Mouse (Mus musculus): ENCODE data around the gene Krt15.

The Krt15 gene

GRCm38 (mm10) chr11:100145858-100146560 lies 10.3 kb upstream of the Krt15 start:
- DNase-seq (ENCODE audit: low read depth, low spot score): no peak
- Histone ChIP-seq H3K27me3 (ENCODE audit: control insufficient read depth, insufficient read depth, low read length, poor library complexity, severe bottlenecking) (no peaks in the 10 kb centered on the region; the same call in 1 of the 2 replicates), H3K36me3 (ENCODE audit: control insufficient read depth, insufficient read depth, low read length, poor library complexity, severe bottlenecking) (no peaks in the 10 kb centered on the region)

GRCm38 (mm10) chr11:100145104-100145503 lies 9.4 kb upstream of the Krt15 start:
- Histone ChIP-seq H3K27me3 (ENCODE audit: control insufficient read depth, insufficient read depth, low read length, poor library complexity, severe bottlenecking) (no peaks in the 10 kb centered on the region; the same call in 1 of the 2 replicates), H3K36me3 (ENCODE audit: control insufficient read depth, insufficient read depth, low read length, poor library complexity, severe bottlenecking) (no peaks in the 10 kb centered on the region)
- DNase-seq (ENCODE audit: low read depth, low spot score): no peak

- no peak for DNase-seq (ENCODE audit: low read depth, low spot score)
- no peaks in the 10 kb centered on the region; the same call in 1 of the 2 replicates for H3K27me3 ChIP-seq (ENCODE audit: control insufficient read depth, insufficient read depth, low read length, poor library complexity, severe bottlenecking)
- H3K36me3 ChIP-seq (ENCODE audit: control insufficient read depth, insufficient read depth, low read length, poor library complexity, severe bottlenecking): no peaks in the 10 kb centered on the region
These were observed 5.2 kb upstream of the Krt15 start for GRCm38 (mm10) chr11:100140966-100141365.

GRCm38 (mm10) chr11:100139391-100139790 lies 3.7 kb upstream of the Krt15 start:
- no peaks in the 10 kb centered on the region for H3K27me3 ChIP-seq (ENCODE audit: control insufficient read depth, insufficient read depth, low read length, poor library complexity, severe bottlenecking)
- DNase-seq (ENCODE audit: low read depth, low spot score): no peak
- no peaks in the 10 kb centered on the region for H3K36me3 ChIP-seq (ENCODE audit: control insufficient read depth, insufficient read depth, low read length, poor library complexity, severe bottlenecking)

GRCm38 (mm10) chr11:100138809-100139208 lies 3.1 kb upstream of the Krt15 start:
- no peak for DNase-seq (ENCODE audit: low read depth, low spot score)
- Histone ChIP-seq H3K36me3 (ENCODE audit: control insufficient read depth, insufficient read depth, low read length, poor library complexity, severe bottlenecking) (no peaks in the 10 kb centered on the region), H3K27me3 (ENCODE audit: control insufficient read depth, insufficient read depth, low read length, poor library complexity, severe bottlenecking) (no peaks in the 10 kb centered on the region)

GRCm38 (mm10) chr11:100137693-100138092 lies 2.0 kb upstream of the Krt15 start:
- no peaks in the 10 kb centered on the region for H3K27me3 ChIP-seq (ENCODE audit: control insufficient read depth, insufficient read depth, low read length, poor library complexity, severe bottlenecking)
- no peak for DNase-seq (ENCODE audit: low read depth, low spot score)
- H3K36me3 ChIP-seq (ENCODE audit: control insufficient read depth, insufficient read depth, low read length, poor library complexity, severe bottlenecking): no peaks in the 10 kb centered on the region

GRCm38 (mm10) chr11:100136559-100136958 lies 831 bp upstream of the Krt15 start:
- no peak for DNase-seq (ENCODE audit: low read depth, low spot score)
- H3K27me3 ChIP-seq (ENCODE audit: control insufficient read depth, insufficient read depth, low read length, poor library complexity, severe bottlenecking): no peaks in the 10 kb centered on the region

GRCm38 (mm10) chr11:100124901-100125300 lies 10.8 kb downstream of the Krt15 start:
- Histone ChIP-seq H3K36me3 (ENCODE audit: control insufficient read depth, insufficient read depth, low read length, poor library complexity, severe bottlenecking) (no peaks in the 10 kb centered on the region), H3K27me3 (ENCODE audit: control insufficient read depth, insufficient read depth, low read length, poor library complexity, severe bottlenecking) (no peaks in the 10 kb centered on the region)
- DNase-seq (ENCODE audit: low read depth, low spot score): no peak

More at GRCm38 (mm10) chr11:100136559-100136958, 831 bp upstream of the Krt15 start:
- no peaks in the 10 kb centered on the region for H3K36me3 ChIP-seq (ENCODE audit: control insufficient read depth, insufficient read depth, low read length, poor library complexity, severe bottlenecking)

- H3K36me3 ChIP-seq (ENCODE audit: control insufficient read depth, insufficient read depth, low read length, poor library complexity, severe bottlenecking): no peaks in the 10 kb centered on the region
- H3K27me3 ChIP-seq (ENCODE audit: control insufficient read depth, insufficient read depth, low read length, poor library complexity, severe bottlenecking): no peaks in the 10 kb centered on the region; the same call in 1 of the 2 replicates
- DNase-seq (ENCODE audit: low read depth, low spot score): no peak
These were observed 14.3 kb downstream of the Krt15 start, which contains the start of gene Krt13 for GRCm38 (mm10) chr11:100121466-100121865. Gene Krt13 (minus strand): TSS chr11:100121566.

GRCm38 (mm10) chr11:100120331-100120730 lies 15.4 kb downstream of the Krt15 start:
- no peaks in the 10 kb centered on the region; the same call in 1 of the 2 replicates for H3K27me3 ChIP-seq (ENCODE audit: control insufficient read depth, insufficient read depth, low read length, poor library complexity, severe bottlenecking)
- H3K36me3 ChIP-seq (ENCODE audit: control insufficient read depth, insufficient read depth, low read length, poor library complexity, severe bottlenecking): no peaks in the 10 kb centered on the region
- no peak for DNase-seq (ENCODE audit: low read depth, low spot score)

- Histone ChIP-seq H3K36me3 (ENCODE audit: control insufficient read depth, insufficient read depth, low read length, poor library complexity, severe bottlenecking) (no peaks in the 10 kb centered on the region), H3K27me3 (ENCODE audit: control insufficient read depth, insufficient read depth, low read length, poor library complexity, severe bottlenecking) (no peaks in the 10 kb centered on the region; the same call in 1 of the 2 replicates)
- no peak for DNase-seq (ENCODE audit: low read depth, low spot score)
These were observed 22.0 kb downstream of the Krt15 start for GRCm38 (mm10) chr11:100113742-100114029.

- H3K36me3 ChIP-seq (ENCODE audit: control insufficient read depth, insufficient read depth, low read length, poor library complexity, severe bottlenecking): no peaks in the 10 kb centered on the region
- no peaks in the 10 kb centered on the region; the same call in 1 of the 2 replicates for H3K27me3 ChIP-seq (ENCODE audit: control insufficient read depth, insufficient read depth, low read length, poor library complexity, severe bottlenecking)
- no peak for DNase-seq (ENCODE audit: low read depth, low spot score)
These were observed 22.6 kb downstream of the Krt15 start for GRCm38 (mm10) chr11:100112935-100113741.

GRCm38 (mm10) chr11:100105576-100106122 lies 30.1 kb downstream of the Krt15 start, which contains the start of gene Krt36:
Gene Krt36 (minus strand): TSS chr11:100105626.
- Histone ChIP-seq H3K27me3 (ENCODE audit: control insufficient read depth, insufficient read depth, low read length, poor library complexity, severe bottlenecking) (no peaks in the 10 kb centered on the region), H3K36me3 (ENCODE audit: control insufficient read depth, insufficient read depth, low read length, poor library complexity, severe bottlenecking) (no peaks in the 10 kb centered on the region)
- DNase-seq (ENCODE audit: low read depth, low spot score): no peak

GRCm38 (mm10) chr11:100102693-100103429 lies 32.9 kb downstream of the Krt15 start:
- no peak for DNase-seq (ENCODE audit: low read depth, low spot score)
- H3K36me3 ChIP-seq (ENCODE audit: control insufficient read depth, insufficient read depth, low read length, poor library complexity, severe bottlenecking): no peaks in the 10 kb centered on the region
- no peaks in the 10 kb centered on the region for H3K27me3 ChIP-seq (ENCODE audit: control insufficient read depth, insufficient read depth, low read length, poor library complexity, severe bottlenecking)
